Mouse (Mus musculus) ovary, postnatal 14 days (tissue): Measurements from ENCODE around the gene Trafd1.
"Not testable (repeated sequence)": the region's sequence is repeated elsewhere in the genome, so short reads cannot be mapped to it uniquely, and the experiment has no call there.

Experiments
- DNase-seq: peaks from one replicate; pipeline ENCODE4 v3.0.0; 2022; ENCODE audit warnings: low spot score

The Trafd1 gene

DNA sequence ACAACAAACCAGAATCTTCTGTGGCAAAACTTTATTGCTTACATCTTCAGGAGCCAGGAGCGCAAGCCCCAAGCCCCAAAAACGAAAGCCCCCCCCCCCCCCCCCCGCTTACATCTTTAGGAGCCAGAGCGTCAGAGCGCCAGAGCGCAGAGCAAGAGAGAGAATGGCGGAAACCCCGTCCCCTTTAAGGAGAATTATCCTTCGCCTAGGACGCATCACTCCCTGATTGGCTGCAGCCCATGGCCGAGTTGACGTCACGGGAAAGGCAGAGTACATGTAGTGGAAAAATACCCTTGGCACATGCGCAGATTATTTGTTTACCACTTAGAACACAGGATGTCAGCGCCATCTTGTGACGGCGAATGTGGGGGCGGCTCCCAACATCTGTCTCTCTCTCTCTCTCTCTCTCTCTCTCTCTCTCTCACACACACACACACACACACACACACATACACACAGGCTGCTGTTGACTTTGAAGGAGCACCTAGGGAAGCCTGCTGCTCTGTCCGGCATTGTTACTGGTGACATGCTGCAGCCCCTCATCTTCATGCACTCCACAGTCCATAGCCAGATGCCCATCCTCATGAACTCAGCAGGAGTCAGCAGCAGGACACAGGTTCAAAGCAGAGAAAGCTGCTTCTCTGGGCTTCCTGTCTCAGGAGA is 55.1 kb downstream of the Trafd1 start:
- DNase-seq = not testable (repeated sequence)

DNA sequence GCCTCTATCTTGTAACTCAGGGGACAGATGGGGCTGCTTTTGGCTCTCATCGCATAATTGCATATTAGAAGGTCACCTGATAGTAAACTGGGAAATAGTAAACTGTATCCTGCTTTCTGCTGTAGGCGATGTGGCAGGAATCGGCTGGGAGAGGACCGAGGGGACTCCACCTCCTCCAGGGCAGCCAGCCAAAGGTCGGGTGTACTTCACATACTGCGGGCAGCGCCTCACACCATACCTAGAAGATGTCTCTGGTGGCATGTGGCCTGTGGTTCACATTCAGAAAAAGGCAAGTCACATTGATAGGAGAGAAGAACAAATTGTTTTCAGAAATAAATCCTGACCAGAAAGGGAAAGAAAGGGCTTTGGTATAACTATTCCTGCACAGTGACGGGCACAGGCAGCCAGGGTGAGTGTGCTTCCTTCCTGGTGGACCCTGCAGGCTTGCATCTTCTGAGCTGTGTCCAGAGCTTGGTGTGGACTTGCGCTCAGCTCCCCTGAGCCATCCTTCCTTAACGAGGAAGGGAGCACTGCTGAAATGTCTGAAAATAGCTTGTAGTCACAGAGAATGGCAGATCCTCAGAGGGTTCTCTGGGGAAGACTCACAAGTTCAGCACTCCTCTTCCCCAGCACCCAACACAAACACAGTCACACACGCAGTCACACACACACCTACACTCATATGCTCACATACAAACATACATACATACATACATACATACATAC is 55.9 kb downstream of the Trafd1 start:
- no peak for DNase-seq

DNA sequence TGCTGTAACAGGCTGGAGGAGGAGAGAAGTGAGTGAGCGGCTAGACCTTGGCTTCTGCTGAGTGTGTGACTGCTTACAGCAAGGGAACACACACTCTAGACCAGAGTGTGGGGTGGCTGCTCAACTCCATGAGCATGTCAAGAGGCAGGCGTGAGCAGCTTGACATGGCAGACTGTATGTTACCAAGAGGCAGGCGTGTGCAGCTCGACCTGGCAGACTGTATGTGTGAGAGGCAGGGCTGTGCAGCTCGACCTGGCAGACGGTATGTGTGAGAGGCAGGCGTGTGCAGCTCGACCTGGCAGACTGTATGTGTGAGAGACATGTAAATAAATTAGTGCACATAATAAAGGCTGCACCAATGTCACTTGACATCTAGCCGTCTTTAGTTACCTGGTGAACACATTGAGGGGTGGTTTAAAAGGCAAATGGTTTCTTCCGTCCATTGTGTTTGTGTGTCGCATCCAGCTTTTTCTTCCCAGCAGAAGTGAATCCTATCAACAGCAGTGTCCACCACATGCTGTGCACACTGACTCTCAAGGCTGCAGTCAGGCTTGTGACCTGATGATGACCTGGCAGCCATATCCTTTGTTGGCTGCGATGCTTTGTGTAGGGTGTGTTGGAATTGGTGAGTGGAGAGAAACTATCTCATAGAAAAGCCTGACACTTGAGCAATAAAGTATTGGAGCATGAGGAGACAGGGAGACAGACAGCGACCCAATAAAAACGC is 59.2 kb downstream of the Trafd1 start:
- no peak for DNase-seq
